Mouse (Mus musculus) left cerebral cortex, adult 9 months (tissue): ENCODE measurements around the gene Gucy2d.
A peak's percentile ranks its signal among the peaks of the same experiment; 100 is the strongest.

Source experiments
- DNase-seq, 2 experiments: peaks; one replicate each; pipeline ENCODE4 v3.0.0; 2022; ENCODE audit warnings: low spot score in 2 of 2

Gucy2d gene

DNA sequence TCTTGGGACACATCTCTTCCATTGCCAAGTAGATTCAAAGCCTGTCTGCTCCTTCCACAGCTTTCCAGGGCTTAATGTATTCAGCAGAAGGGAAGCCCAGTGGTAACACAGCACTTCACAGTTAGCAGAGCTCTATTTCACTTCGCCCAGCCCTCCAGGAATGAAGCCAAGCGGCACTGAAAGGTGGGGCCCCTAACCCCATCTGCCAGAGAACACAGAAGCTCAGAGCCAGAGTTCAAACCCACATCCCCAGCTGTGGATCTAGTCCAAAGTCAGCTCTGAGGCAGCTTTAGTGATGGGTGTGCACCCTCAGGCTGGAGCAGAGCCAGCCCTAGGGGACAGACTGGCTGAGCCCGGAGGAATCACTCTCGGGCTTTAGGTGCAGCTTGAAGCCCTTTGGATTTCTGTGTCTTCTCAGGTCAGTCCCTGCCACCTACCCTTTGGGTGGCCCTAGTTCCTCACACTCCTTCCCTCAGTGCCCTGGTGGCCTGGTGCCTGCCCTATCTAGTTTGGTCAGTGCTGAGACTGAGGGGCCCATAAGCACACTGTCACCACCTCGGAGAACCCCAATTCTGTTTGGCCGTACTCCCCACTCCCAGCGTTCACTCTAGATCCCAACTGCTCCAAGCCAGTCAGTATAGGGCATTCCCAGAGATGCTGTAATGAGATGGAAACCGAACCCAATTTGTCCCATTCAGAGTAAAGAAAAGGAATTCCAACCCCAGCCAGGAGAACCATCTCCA is 83.0 kb downstream of the Gucy2d start:
- no peak for DNase-seq

DNA sequence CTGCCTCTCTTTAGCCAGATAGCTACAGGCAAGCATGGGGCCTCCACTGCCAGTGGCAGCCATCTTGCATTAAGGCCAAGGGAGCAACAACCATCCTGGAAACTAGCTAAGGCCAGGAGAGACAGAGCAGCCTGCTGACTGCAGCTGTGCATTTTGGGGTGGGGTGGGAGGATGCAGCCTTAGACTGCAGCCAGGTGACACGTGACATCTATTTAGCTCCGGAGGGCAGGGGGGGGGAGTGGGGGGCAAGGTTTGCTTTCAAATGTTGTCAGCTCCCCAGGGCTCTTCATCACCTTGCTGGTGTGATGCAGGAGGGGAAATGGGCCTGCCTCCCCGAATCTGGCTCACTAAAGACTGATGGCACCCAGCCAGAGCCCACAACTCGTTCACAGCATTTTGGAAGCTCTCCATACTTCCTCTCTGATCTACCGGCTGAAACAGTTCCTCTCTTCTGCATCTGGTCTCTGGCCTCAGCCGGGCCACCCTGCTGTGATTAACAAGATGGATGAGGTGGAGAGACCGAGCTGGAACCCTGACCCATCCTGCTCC is 83.7 kb downstream of the Gucy2d start:
- DNase-seq = peak in 1 of 2 experiments; percentile 35

DNA sequence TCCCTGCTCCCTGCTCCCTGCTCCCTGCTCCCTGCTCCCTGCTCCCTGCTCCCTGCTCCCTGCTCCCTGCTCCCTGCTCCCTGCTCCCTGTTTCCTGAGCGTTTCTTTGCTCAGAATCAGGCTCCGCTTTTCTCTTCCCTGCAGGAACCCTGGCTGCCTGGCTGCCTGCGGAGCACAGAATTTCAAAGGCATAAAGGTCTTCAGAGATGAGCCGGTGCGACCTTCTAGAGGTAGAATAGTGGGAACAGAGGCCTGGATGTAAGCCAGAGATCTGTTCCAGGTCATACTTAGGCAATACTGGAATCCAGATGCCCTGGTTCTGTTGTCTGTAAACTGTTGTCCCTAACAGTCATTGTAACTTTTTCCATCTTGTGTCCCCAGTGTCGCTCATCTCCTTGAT is 84.2 kb downstream of the Gucy2d start:
- DNase-seq = no peak

DNA sequence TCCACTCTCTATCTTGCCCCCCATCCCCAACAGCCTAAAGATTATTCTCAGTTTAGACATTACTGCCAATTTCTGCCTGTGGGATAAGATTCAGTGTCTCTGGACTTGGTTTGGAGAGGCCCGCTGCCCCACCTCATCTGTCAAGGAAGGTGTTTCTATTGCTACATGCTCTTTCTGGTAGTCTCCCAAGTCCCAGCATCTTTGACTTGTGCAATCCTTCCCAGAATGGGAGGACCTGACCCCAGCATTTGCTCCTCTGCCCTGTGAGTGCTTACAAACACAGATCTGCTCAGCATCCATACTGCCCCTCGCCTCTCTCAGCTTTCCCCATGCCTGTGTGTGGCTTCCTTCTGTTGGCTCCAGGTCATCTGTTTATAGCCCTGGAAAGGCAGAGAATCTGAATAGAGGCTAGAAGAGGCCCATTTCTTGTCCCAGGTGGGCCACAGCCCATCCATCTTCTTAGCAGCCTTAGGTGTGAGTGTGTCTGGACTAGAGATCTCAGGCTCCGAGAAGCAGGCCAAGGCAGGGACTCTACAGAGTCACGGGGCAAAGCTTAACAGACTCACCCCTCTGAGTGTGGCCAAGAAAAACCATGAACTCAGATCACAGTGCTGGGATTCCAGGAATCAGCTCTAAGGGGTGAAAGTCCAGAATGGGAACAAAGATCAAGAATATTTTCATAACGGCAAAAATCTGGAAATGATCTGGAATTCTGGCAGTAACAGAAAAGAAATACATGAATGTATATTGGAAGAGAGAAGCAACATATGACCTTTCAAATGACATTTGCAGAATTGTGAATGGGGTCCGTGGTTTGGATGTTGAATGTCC is 84.9 kb downstream of the Gucy2d start:
- no peak for DNase-seq
